Mouse (Mus musculus): ENCODE data around the gene Gm9964.

DNA sequence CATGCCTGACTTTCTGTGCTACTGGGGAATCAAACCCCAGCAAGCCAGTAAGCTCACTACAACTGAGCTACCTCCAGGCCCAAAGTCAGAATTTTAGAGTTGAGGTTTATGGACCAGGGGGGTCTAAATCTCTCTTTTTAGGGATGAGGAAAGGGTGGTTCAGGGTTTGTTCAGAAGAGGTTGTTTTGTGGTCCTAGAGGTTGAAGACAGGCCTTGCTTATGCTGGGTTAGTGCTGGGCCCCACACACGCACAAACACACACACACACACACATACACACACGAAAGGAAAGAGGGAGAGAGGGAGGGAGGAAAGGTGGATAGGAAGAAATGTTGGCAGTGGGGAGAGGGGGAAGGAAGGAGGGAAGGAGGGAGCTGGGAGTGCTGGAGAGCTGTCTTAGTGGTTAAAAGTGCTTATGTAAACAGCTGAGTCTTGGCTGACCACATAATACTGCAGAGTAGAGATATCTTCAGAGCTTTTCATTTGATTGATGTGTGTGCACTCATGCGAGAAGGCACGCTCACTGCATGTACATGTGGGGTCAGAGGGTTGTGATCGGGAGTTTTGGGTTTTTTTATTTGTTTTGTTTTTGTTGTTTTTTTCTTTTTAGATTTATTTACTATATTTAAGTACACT lies at the start of gene Gm9964:
- TF ChIP-seq CTCF (IDR thresholded peaks at IDR 0.05; ENCODE audit: low read depth, low read length) (no peak), POLR2A (IDR thresholded peaks at IDR 0.05; ENCODE audit: extremely low read depth, insufficient read depth, low read length) (no peak)

Measured in liver, adult 2 months (tissue).